Mouse (Mus musculus) brain, embryonic 14.5 days (tissue): Measurements from ENCODE around the gene Msh5.

Source experiments
- CTCF ChIP-seq: fragments of 200-500 bp; IDR thresholded peaks from 2 replicates; pipeline ENCODE4 v1.5.1; 2012; ENCODE audit warnings: inconsistent platforms, mild to moderate bottlenecking, moderate library complexity, borderline replicate concordance; ENCODE audit not compliant: insufficient read depth, insufficient read length; ENCODE audit errors: extremely low read depth
- POLR2A ChIP-seq: fragments of 200-500 bp; IDR thresholded peaks from 2 replicates; pipeline ENCODE4 v1.6.1; 2012; ENCODE audit warnings: mild to moderate bottlenecking, inconsistent platforms, borderline replicate concordance; ENCODE audit not compliant: poor library complexity, insufficient read depth, insufficient read length, severe bottlenecking; ENCODE audit errors: extremely low read depth

DNA sequence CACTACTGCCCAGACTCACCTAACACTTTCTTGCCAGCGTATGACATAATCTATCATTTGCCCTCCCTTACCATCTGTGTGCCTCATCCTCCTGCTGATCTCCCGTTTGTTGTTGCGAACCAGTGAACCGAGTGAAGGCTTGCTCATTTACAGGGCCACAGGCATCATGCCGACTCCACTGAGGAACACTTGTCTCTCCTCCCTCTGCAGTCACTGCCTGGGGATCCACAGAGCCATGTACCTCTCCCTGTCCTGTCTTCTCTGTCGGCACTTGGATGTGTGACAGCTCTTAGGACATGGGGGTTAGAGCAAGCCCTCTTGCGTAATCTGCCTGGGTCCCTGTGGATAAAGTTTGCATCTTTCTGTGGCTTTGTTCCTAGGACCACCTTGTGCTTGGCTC lies 37.0 kb downstream of the Msh5 start:
- no peak for TF ChIP-seq CTCF
- no peak for TF ChIP-seq POLR2A
